Mouse (Mus musculus): ENCODE measurements at regions not wholly inside any gene's neighbourhood (a gene's known extent, or its start where the extent isn't known, plus 50 kb on each side); places are given as distances from the start of the nearest gene placed in this dataset.

- no peak for DNase-seq (ENCODE audit: extremely low read depth, low read depth, low spot score)
- no peak for TF ChIP-seq CTCF (IDR thresholded peaks at IDR 0.05; ENCODE audit: low read depth, low read length)
- TF ChIP-seq POLR2A (IDR thresholded peaks at IDR 0.05; ENCODE audit: extremely low read depth, insufficient read depth, low read length), result no peak
- H3K4me3 ChIP-seq (ENCODE audit: insufficient read depth, low read depth, low read length), result no peak overlapping the region
- no peak overlapping the region for H3K9ac ChIP-seq (ENCODE audit: low read depth, low read length)
- no peaks in the 10 kb centered on the region for H3K4me1 ChIP-seq (ENCODE audit: control insufficient read depth, insufficient read depth, low read length)
- no peaks in the 10 kb centered on the region for H3K79me2 ChIP-seq (ENCODE audit: control insufficient read depth, insufficient read depth, low read length)
- H3K36me3 ChIP-seq (ENCODE audit: control insufficient read depth, insufficient read depth, low read length), result no peaks in the 10 kb centered on the region
- H3K27me3 ChIP-seq (ENCODE audit: control insufficient read depth, insufficient read depth, low read length), result no peaks in the 10 kb centered on the region
- H3K27ac ChIP-seq (replicated peaks; ENCODE audit: insufficient read depth, low read depth, low read length), result no peak overlapping the region
- WGBS, result 75% methylated on average over 4 of the region's 4 CpGs
Measured at GRCm38 (mm10) chr15:61548400-61548799, 625.6 kb upstream of the A1bg start.

GRCm38 (mm10) chr15:61546608-61547007, 623.8 kb upstream of the A1bg start:
- Histone ChIP-seq H3K9ac (ENCODE audit: low read depth, low read length) (no peak overlapping the region), H3K27me3 (ENCODE audit: control insufficient read depth, insufficient read depth, low read length) (no peaks in the 10 kb centered on the region), H3K4me1 (ENCODE audit: control insufficient read depth, insufficient read depth, low read length) (no peaks in the 10 kb centered on the region), H3K36me3 (ENCODE audit: control insufficient read depth, insufficient read depth, low read length) (no peaks in the 10 kb centered on the region), H3K79me2 (ENCODE audit: control insufficient read depth, insufficient read depth, low read length) (no peaks in the 10 kb centered on the region), H3K4me3 (ENCODE audit: insufficient read depth, low read depth, low read length) (no peak overlapping the region), H3K27ac (replicated peaks; ENCODE audit: insufficient read depth, low read depth, low read length) (no peak overlapping the region)
- no peak for TF ChIP-seq POLR2A (IDR thresholded peaks at IDR 0.05; ENCODE audit: extremely low read depth, insufficient read depth, low read length)
- TF ChIP-seq CTCF (IDR thresholded peaks at IDR 0.05; ENCODE audit: low read depth, low read length), result no peak
- no peak for DNase-seq (ENCODE audit: extremely low read depth, low read depth, low spot score)
- 76% methylated on average over 3 of the region's 3 CpGs for WGBS

DNA sequence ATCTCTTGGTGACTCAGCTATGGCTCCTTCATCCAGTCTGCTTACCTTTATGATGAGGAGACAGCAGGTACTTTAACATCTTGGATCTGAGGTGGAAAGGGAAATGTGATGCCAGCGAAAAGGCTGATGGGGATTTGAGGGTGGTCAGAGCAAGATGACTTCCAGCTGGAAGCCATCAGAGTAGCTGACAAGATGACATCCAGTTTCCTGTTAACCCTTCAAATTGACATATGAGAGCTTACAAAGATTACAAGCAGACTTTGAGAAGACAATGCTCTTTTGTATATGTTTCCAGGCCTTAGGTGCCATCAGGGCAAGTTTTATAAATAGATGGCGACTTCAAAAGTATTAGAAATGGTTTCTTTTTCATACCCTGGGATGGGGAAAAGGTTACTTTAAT, 621.3 kb upstream of the A1bg start:
- 73% methylated on average over 2 of the region's 2 CpGs for WGBS
- H3K9ac ChIP-seq (ENCODE audit: low read depth, low read length), result no peak overlapping the region
- H3K4me1 ChIP-seq (ENCODE audit: control insufficient read depth, insufficient read depth, low read length), result no peaks in the 10 kb centered on the region
- H3K4me3 ChIP-seq (ENCODE audit: insufficient read depth, low read depth, low read length), result no peak overlapping the region
- H3K36me3 ChIP-seq (ENCODE audit: control insufficient read depth, insufficient read depth, low read length), result no peaks in the 10 kb centered on the region
- no peaks in the 10 kb centered on the region for H3K27me3 ChIP-seq (ENCODE audit: control insufficient read depth, insufficient read depth, low read length)
- TF ChIP-seq POLR2A (IDR thresholded peaks at IDR 0.05; ENCODE audit: extremely low read depth, insufficient read depth, low read length) (no peak), CTCF (IDR thresholded peaks at IDR 0.05; ENCODE audit: low read depth, low read length) (no peak)
- DNase-seq (ENCODE audit: extremely low read depth, low read depth, low spot score), result no peak
- H3K27ac ChIP-seq (replicated peaks; ENCODE audit: insufficient read depth, low read depth, low read length), result no peak overlapping the region
- H3K79me2 ChIP-seq (ENCODE audit: control insufficient read depth, insufficient read depth, low read length), result no peaks in the 10 kb centered on the region

DNA sequence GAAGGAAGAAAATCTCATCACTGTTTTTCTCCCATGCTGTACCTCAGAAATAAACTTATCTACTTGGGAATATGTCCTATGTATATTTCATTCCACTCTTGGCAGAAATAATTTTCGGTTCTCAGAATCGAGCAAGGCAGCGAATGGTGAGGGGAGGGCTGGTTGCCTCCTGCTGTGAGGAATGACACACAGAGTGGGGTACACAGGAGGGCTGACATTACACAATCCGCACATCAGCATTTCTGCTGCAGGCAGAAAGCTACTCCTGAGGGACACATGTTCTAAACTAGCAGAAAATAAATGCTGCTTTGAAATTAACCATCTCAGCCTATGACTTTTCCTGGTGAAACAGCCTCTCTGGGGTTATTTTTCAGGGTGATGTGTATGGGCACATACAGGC, 618.8 kb upstream of the A1bg start:
- WGBS, result 83% methylated on average over 4 of the region's 4 CpGs
- Histone ChIP-seq H3K36me3 (ENCODE audit: control insufficient read depth, insufficient read depth, low read length) (no peaks in the 10 kb centered on the region), H3K27ac (replicated peaks; ENCODE audit: insufficient read depth, low read depth, low read length) (no peak overlapping the region), H3K79me2 (ENCODE audit: control insufficient read depth, insufficient read depth, low read length) (no peaks in the 10 kb centered on the region), H3K27me3 (ENCODE audit: control insufficient read depth, insufficient read depth, low read length) (no peaks in the 10 kb centered on the region), H3K4me3 (ENCODE audit: insufficient read depth, low read depth, low read length) (no peak overlapping the region), H3K4me1 (ENCODE audit: control insufficient read depth, insufficient read depth, low read length) (no peaks in the 10 kb centered on the region), H3K9ac (ENCODE audit: low read depth, low read length) (no peak overlapping the region)
- TF ChIP-seq CTCF (IDR thresholded peaks at IDR 0.05; ENCODE audit: low read depth, low read length) (no peak), POLR2A (IDR thresholded peaks at IDR 0.05; ENCODE audit: extremely low read depth, insufficient read depth, low read length) (no peak)
- DNase-seq (ENCODE audit: extremely low read depth, low read depth, low spot score), result no peak

- no peak for DNase-seq (ENCODE audit: extremely low read depth, low read depth, low spot score)
- H3K27ac ChIP-seq (replicated peaks; ENCODE audit: insufficient read depth, low read depth, low read length), result no peak overlapping the region
- H3K79me2 ChIP-seq (ENCODE audit: control insufficient read depth, insufficient read depth, low read length), result no peaks in the 10 kb centered on the region
- no peaks in the 10 kb centered on the region for H3K27me3 ChIP-seq (ENCODE audit: control insufficient read depth, insufficient read depth, low read length)
- H3K4me3 ChIP-seq (ENCODE audit: insufficient read depth, low read depth, low read length), result no peak overlapping the region
- H3K36me3 ChIP-seq (ENCODE audit: control insufficient read depth, insufficient read depth, low read length), result no peaks in the 10 kb centered on the region
- TF ChIP-seq CTCF (IDR thresholded peaks at IDR 0.05; ENCODE audit: low read depth, low read length) (no peak), POLR2A (IDR thresholded peaks at IDR 0.05; ENCODE audit: extremely low read depth, insufficient read depth, low read length) (no peak)
- 54% methylated on average over 10 of the region's 10 CpGs for WGBS
- H3K4me1 ChIP-seq (ENCODE audit: control insufficient read depth, insufficient read depth, low read length), result no peaks in the 10 kb centered on the region
- H3K9ac ChIP-seq (ENCODE audit: low read depth, low read length), result no peak overlapping the region
Measured at GRCm38 (mm10) chr15:61540753-61541421, 618.1 kb upstream of the A1bg start.

- H3K27me3 ChIP-seq (ENCODE audit: control insufficient read depth, insufficient read depth, low read length), result no peaks in the 10 kb centered on the region
- no peaks in the 10 kb centered on the region for H3K36me3 ChIP-seq (ENCODE audit: control insufficient read depth, insufficient read depth, low read length)
- H3K79me2 ChIP-seq (ENCODE audit: control insufficient read depth, insufficient read depth, low read length), result no peaks in the 10 kb centered on the region
- H3K27ac ChIP-seq (replicated peaks; ENCODE audit: insufficient read depth, low read depth, low read length), result no peak overlapping the region
- DNase-seq (ENCODE audit: extremely low read depth, low read depth, low spot score), result no peak
- H3K4me3 ChIP-seq (ENCODE audit: insufficient read depth, low read depth, low read length), result no peak overlapping the region
- WGBS, result 64% methylated on average over 5 of the region's 5 CpGs
- no peaks in the 10 kb centered on the region for H3K4me1 ChIP-seq (ENCODE audit: control insufficient read depth, insufficient read depth, low read length)
- TF ChIP-seq POLR2A (IDR thresholded peaks at IDR 0.05; ENCODE audit: extremely low read depth, insufficient read depth, low read length), result no peak
- no peak for TF ChIP-seq CTCF (IDR thresholded peaks at IDR 0.05; ENCODE audit: low read depth, low read length)
- H3K9ac ChIP-seq (ENCODE audit: low read depth, low read length), result no peak overlapping the region
Measured at GRCm38 (mm10) chr15:61538930-61539329, 616.1 kb upstream of the A1bg start.

Measured in liver, adult 2 months (tissue).